Mouse (Mus musculus) forebrain, embryonic 13.5 days (tissue): ENCODE measurements at regions not wholly inside any gene's neighbourhood (a gene's known extent, or its start where the extent isn't known, plus 50 kb on each side); places are given as distances from the start of the nearest gene placed in this dataset.

Experiments used
- ATAC-seq: fragments of 200-750 bp; cut with Nextera tagmentation; 2 replicates; pipeline ENCODE4 v1.8.0; 2017
- H3K27ac ChIP-seq: fragments of 300-500 bp; sonication (generic); 2 replicates; pipeline ENCODE4 v1.5.1; 2015; ENCODE audit warnings: inconsistent platforms, mild to moderate bottlenecking, moderate library complexity
- H3K27me3 ChIP-seq: fragments of 300-500 bp; sonication (generic); 2 replicates; pipeline ENCODE4 v1.6.1; 2015; ENCODE audit warnings: mild to moderate bottlenecking, inconsistent platforms
- H3K36me3 ChIP-seq: fragments of 300-500 bp; sonication (generic); 2 replicates; pipeline ENCODE4 v1.6.1; 2015; ENCODE audit warnings: mild to moderate bottlenecking, inconsistent platforms; ENCODE audit not compliant: poor library complexity, severe bottlenecking
- H3K4me1 ChIP-seq: fragments of 300-500 bp; sonication (generic); 2 replicates; pipeline ENCODE4 v1.6.1; 2015; ENCODE audit warnings: inconsistent platforms
- H3K4me2 ChIP-seq: fragments of 300-500 bp; sonication (generic); 2 replicates; pipeline ENCODE4 v1.6.1; 2015; ENCODE audit warnings: inconsistent platforms, mild to moderate bottlenecking, moderate library complexity
- H3K4me3 ChIP-seq: fragments of 300-500 bp; sonication (generic); 2 replicates; pipeline ENCODE4 v1.5.1; 2015; ENCODE audit warnings: mild to moderate bottlenecking, inconsistent platforms
- H3K9ac ChIP-seq: fragments of 300-500 bp; sonication (generic); 2 replicates; pipeline ENCODE4 v1.6.1; 2015; ENCODE audit warnings: mild to moderate bottlenecking, inconsistent platforms
- H3K9me3 ChIP-seq: fragments of 300-500 bp; sonication (generic); replicated peaks from 2 replicates; pipeline ENCODE4 v1.6.1; 2016; ENCODE audit warnings: inconsistent platforms
- WGBS: fragments of 180-500 bp; shearing (Covaris S2); methylation state at CpG from one replicate; pipeline ENCODE4 v1.1.7; 2015; 5-methylcytosine and 5-hydroxymethylcytosine counted together

- 93% methylated on average over 7 of the region's 7 CpGs for WGBS
- Histone ChIP-seq H3K27ac (no peak overlapping the region), H3K9me3 (no peaks in the 10 kb centered on the region), H3K4me3 (no peak overlapping the region), H3K9ac (no peak overlapping the region), H3K27me3 (no peaks in the 10 kb centered on the region), H3K36me3 (no peaks in the 10 kb centered on the region), H3K4me2 (no peak overlapping the region), H3K4me1 (no peaks in the 10 kb centered on the region)
- no peak for ATAC-seq
Measured at GRCm38 (mm10) chr10:66752237-66752810, 343.6 kb upstream of the Jmjd1c start.

GRCm38 (mm10) chr10:66756866-66757265 is 339.1 kb upstream of the Jmjd1c start:
- H3K9me3 ChIP-seq: no peaks in the 10 kb centered on the region
- 89% methylated on average over 4 of the region's 4 CpGs for WGBS
- no peak for ATAC-seq
- no peaks in the 10 kb centered on the region for H3K36me3 ChIP-seq
- H3K4me2 ChIP-seq: no peak overlapping the region
- no peak overlapping the region for H3K9ac ChIP-seq
- no peak overlapping the region for H3K4me3 ChIP-seq
- no peaks in the 10 kb centered on the region for H3K4me1 ChIP-seq
- no peaks in the 10 kb centered on the region for H3K27me3 ChIP-seq
- H3K27ac ChIP-seq: no peak overlapping the region

GRCm38 (mm10) chr10:66770161-66771030 is 325.5 kb upstream of the Jmjd1c start:
- Histone ChIP-seq H3K4me1 (peaks cover 4% of the 10 kb centered on the region; the same call in 1 of the 2 replicates), H3K36me3 (no peaks in the 10 kb centered on the region), H3K27ac (no peak overlapping the region), H3K4me2 (peak overlapping the region; percentile 42), H3K9ac (no peak overlapping the region), H3K27me3 (no peaks in the 10 kb centered on the region), H3K9me3 (peaks cover 19% of the 10 kb centered on the region), H3K4me3 (no peak overlapping the region)
- ATAC-seq: peak; percentile 57
- WGBS: 38% methylated on average over 21 of the region's 21 CpGs

GRCm38 (mm10) chr10:66780335-66781170 is 315.4 kb upstream of the Jmjd1c start:
- Histone ChIP-seq H3K4me1 (no peaks in the 10 kb centered on the region), H3K9ac (no peak overlapping the region), H3K4me3 (no peak overlapping the region), H3K27me3 (no peaks in the 10 kb centered on the region), H3K36me3 (no peaks in the 10 kb centered on the region), H3K9me3 (no peaks in the 10 kb centered on the region), H3K4me2 (no peak overlapping the region), H3K27ac (no peak overlapping the region)
- WGBS: 80% methylated on average over 11 of the region's 11 CpGs
- no peak for ATAC-seq

GRCm38 (mm10) chr10:66781171-66781510 is 314.8 kb upstream of the Jmjd1c start:
- WGBS: 82% methylated on average over 1 of the region's 1 CpGs
- no peaks in the 10 kb centered on the region for H3K36me3 ChIP-seq
- no peak overlapping the region for H3K27ac ChIP-seq
- H3K4me1 ChIP-seq: no peaks in the 10 kb centered on the region
- no peak overlapping the region for H3K4me2 ChIP-seq
- no peaks in the 10 kb centered on the region for H3K9me3 ChIP-seq
- no peaks in the 10 kb centered on the region for H3K27me3 ChIP-seq
- H3K4me3 ChIP-seq: no peak overlapping the region
- no peak for ATAC-seq
- H3K9ac ChIP-seq: no peak overlapping the region

- 91% methylated on average over 5 of the region's 5 CpGs for WGBS
- Histone ChIP-seq H3K4me1 (no peaks in the 10 kb centered on the region), H3K36me3 (no peaks in the 10 kb centered on the region), H3K4me2 (no peak overlapping the region), H3K27me3 (no peaks in the 10 kb centered on the region), H3K27ac (no peak overlapping the region), H3K9me3 (no peaks in the 10 kb centered on the region), H3K4me3 (no peak overlapping the region), H3K9ac (no peak overlapping the region)
- no peak for ATAC-seq
Measured at GRCm38 (mm10) chr10:66782025-66782424, 313.9 kb upstream of the Jmjd1c start.

GRCm38 (mm10) chr10:66787812-66788211 is 308.1 kb upstream of the Jmjd1c start:
- Histone ChIP-seq H3K27me3 (no peaks in the 10 kb centered on the region), H3K4me3 (no peak overlapping the region), H3K4me2 (no peak overlapping the region), H3K27ac (no peak overlapping the region), H3K4me1 (no peaks in the 10 kb centered on the region), H3K9me3 (no peaks in the 10 kb centered on the region), H3K36me3 (no peaks in the 10 kb centered on the region), H3K9ac (no peak overlapping the region)
- ATAC-seq: no peak
- WGBS: 86% methylated on average over 7 of the region's 7 CpGs

- H3K4me1 ChIP-seq: peaks cover 3% of the 10 kb centered on the region; the same call in 1 of the 2 replicates
- 90% methylated on average over 9 of the region's 9 CpGs for WGBS
- no peaks in the 10 kb centered on the region for H3K36me3 ChIP-seq
- H3K4me2 ChIP-seq: no peak overlapping the region
- no peak overlapping the region for H3K27ac ChIP-seq
- H3K4me3 ChIP-seq: no peak overlapping the region
- no peaks in the 10 kb centered on the region for H3K9me3 ChIP-seq
- no peaks in the 10 kb centered on the region for H3K27me3 ChIP-seq
- no peak overlapping the region for H3K9ac ChIP-seq
- ATAC-seq: no peak
Measured at GRCm38 (mm10) chr10:66796296-66796695, 299.6 kb upstream of the Jmjd1c start.

- Histone ChIP-seq H3K9ac (no peak overlapping the region), H3K9me3 (peaks cover 7% of the 10 kb centered on the region), H3K4me1 (no peaks in the 10 kb centered on the region), H3K27ac (no peak overlapping the region), H3K4me2 (no peak overlapping the region), H3K36me3 (no peaks in the 10 kb centered on the region), H3K4me3 (no peak overlapping the region), H3K27me3 (no peaks in the 10 kb centered on the region)
- 91% methylated on average over 1 of the region's 1 CpGs for WGBS
- no peak for ATAC-seq
Measured at GRCm38 (mm10) chr10:66802691-66803090, 293.2 kb upstream of the Jmjd1c start.

GRCm38 (mm10) chr10:66807261-66807968 is 288.5 kb upstream of the Jmjd1c start:
- Histone ChIP-seq H3K9me3 (peaks cover 7% of the 10 kb centered on the region), H3K4me1 (no peaks in the 10 kb centered on the region), H3K27me3 (no peaks in the 10 kb centered on the region), H3K27ac (no peak overlapping the region), H3K36me3 (no peaks in the 10 kb centered on the region), H3K4me2 (0 out of 2 replicates have a peak overlapping the region, but pooled peaks have one; percentile 12), H3K9ac (no peak overlapping the region), H3K4me3 (no peak overlapping the region)
- 46% methylated on average over 16 of the region's 16 CpGs for WGBS
- ATAC-seq: peak; percentile 83

GRCm38 (mm10) chr10:66812515-66813260 is 283.2 kb upstream of the Jmjd1c start:
- ATAC-seq: no peak
- no peak overlapping the region for H3K4me2 ChIP-seq
- H3K9ac ChIP-seq: no peak overlapping the region
- H3K27me3 ChIP-seq: no peaks in the 10 kb centered on the region
- H3K27ac ChIP-seq: no peak overlapping the region
- H3K9me3 ChIP-seq: no peaks in the 10 kb centered on the region
- no peak overlapping the region for H3K4me3 ChIP-seq
- whole genome bisulfite sequencing: 89% methylated on average over 11 of the region's 11 CpGs
- H3K4me1 ChIP-seq: peaks cover 4% of the 10 kb centered on the region; the same call in 1 of the 2 replicates
- H3K36me3 ChIP-seq: no peaks in the 10 kb centered on the region
